Mouse (Mus musculus) thymus, adult 2 months (tissue): Measurements from ENCODE around the gene Gm4175. TPM values are rescaled to one million over a fixed set of nuclear protein-coding genes. Genes with fewer than 3 reads are reported as not detected.
"Not testable (repeated sequence)": the region's sequence is repeated elsewhere in the genome, so short reads cannot be mapped to it uniquely, and the experiment has no call there.

Experiments
- DNase-seq: peaks from one replicate; pipeline ENCODE4 v3.0.0; 2021
- H3K27ac ChIP-seq: fragments of 200-500 bp; 2 replicates; pipeline ENCODE4 v1.5.1; 2012; ENCODE audit warnings: low read length, control low read depth; ENCODE audit not compliant: control insufficient read depth, insufficient read depth
- H3K27me3 ChIP-seq: fragments of 200-500 bp; 2 replicates; pipeline ENCODE4 v1.6.1; 2012; ENCODE audit warnings: mild to moderate bottlenecking, low read length, moderate library complexity, mixed read lengths; ENCODE audit not compliant: control insufficient read depth, insufficient read depth
- H3K36me3 ChIP-seq: fragments of 200-500 bp; 2 replicates; pipeline ENCODE4 v1.6.1; 2012; ENCODE audit warnings: mild to moderate bottlenecking, low read length, moderate library complexity; ENCODE audit not compliant: control insufficient read depth, insufficient read depth
- H3K4me1 ChIP-seq: fragments of 200-500 bp; replicated peaks from 2 replicates; pipeline ENCODE4 v1.6.1; 2012; ENCODE audit warnings: low read length; ENCODE audit not compliant: control insufficient read depth, insufficient read depth
- H3K4me3 ChIP-seq: fragments of 200-500 bp; 2 replicates; pipeline ENCODE4 v1.5.1; 2012; ENCODE audit warnings: mild to moderate bottlenecking, low read length, control low read depth, moderate library complexity; ENCODE audit not compliant: control insufficient read depth, insufficient read depth
- WGBS: fragments of 180-500 bp; shearing (Covaris S2); methylation state at CpG from one replicate; pipeline ENCODE4 v1.1.7; 2018; 5-methylcytosine and 5-hydroxymethylcytosine counted together
- polyA plus RNA-seq: library from polyadenylated mRNA; depleted of rRNA; stranded (reverse); fragments of >200 nt; gene quantifications from 2 replicates; pipeline ENCODE4 v1.2.3, GENCODE M21; 2012; rRNA removed

Gene Gm4175
- not detected in 2 replicates for polyA plus RNA-seq

GRCm38 (mm10) chr7:21761375-21761774 lies at the start of gene Gm4175:
Gene Gm4175 (minus strand): TSS chr7:21761475.
- not testable (repeated sequence) for H3K27ac ChIP-seq, H3K4me3 ChIP-seq, H3K4me1 ChIP-seq, H3K36me3 ChIP-seq, H3K27me3 ChIP-seq, DNase-seq
- WGBS = no CpG with 5 or more reads among the region's 5 CpGs

- H3K4me3 ChIP-seq, DNase-seq, H3K27me3 ChIP-seq: not testable (repeated sequence)
Measured at GRCm38 (mm10) chr7:21796628-21797027, 35.4 kb upstream of the Gm4175 start, which contains the start of gene Gm4177. Gene Gm4177 (minus strand): TSS chr7:21796728.

More at GRCm38 (mm10) chr7:21796628-21797027, 35.4 kb upstream of the Gm4175 start, which contains the start of gene Gm4177:
- H3K4me1 ChIP-seq, H3K36me3 ChIP-seq, H3K27ac ChIP-seq: not testable (repeated sequence)
- no CpG with 5 or more reads among the region's 3 CpGs for WGBS

Other genes starting within 250 kb of the Gm4175 start
- gene Vmn1r130, start 249.7 kb downstream of the Gm4175 start, polyA plus RNA-seq = not detected in 2 replicates
- gene Vmn1r131, start 215.4 kb downstream of the Gm4175 start, polyA plus RNA-seq = not detected in 2 replicates
- not detected in 2 replicates for gene Vmn1r132, start 147.4 kb downstream of the Gm4175 start, polyA plus RNA-seq
- not detected in 2 replicates for gene Gm4177, start 35.3 kb upstream of the Gm4175 start, polyA plus RNA-seq
- not detected in 2 replicates for gene Vmn1r135, start 70.9 kb upstream of the Gm4175 start, polyA plus RNA-seq
- gene Gm5725, start 82.8 kb upstream of the Gm4175 start, polyA plus RNA-seq = not detected in 2 replicates
- gene Gm5891, start 159.8 kb upstream of the Gm4175 start, polyA plus RNA-seq = not detected in 2 replicates
- not detected in 2 replicates for gene Vmn1r137, start 233.1 kb upstream of the Gm4175 start, polyA plus RNA-seq